Mouse (Mus musculus): Measurements from ENCODE around the gene Tmed1.
A peak's percentile ranks its signal among the peaks of the same experiment; 100 is the strongest.
"Not testable (repeated sequence)": the region's sequence is repeated elsewhere in the genome, so short reads cannot be mapped to it uniquely, and the experiment has no call there.

The Tmed1 gene

DNA sequence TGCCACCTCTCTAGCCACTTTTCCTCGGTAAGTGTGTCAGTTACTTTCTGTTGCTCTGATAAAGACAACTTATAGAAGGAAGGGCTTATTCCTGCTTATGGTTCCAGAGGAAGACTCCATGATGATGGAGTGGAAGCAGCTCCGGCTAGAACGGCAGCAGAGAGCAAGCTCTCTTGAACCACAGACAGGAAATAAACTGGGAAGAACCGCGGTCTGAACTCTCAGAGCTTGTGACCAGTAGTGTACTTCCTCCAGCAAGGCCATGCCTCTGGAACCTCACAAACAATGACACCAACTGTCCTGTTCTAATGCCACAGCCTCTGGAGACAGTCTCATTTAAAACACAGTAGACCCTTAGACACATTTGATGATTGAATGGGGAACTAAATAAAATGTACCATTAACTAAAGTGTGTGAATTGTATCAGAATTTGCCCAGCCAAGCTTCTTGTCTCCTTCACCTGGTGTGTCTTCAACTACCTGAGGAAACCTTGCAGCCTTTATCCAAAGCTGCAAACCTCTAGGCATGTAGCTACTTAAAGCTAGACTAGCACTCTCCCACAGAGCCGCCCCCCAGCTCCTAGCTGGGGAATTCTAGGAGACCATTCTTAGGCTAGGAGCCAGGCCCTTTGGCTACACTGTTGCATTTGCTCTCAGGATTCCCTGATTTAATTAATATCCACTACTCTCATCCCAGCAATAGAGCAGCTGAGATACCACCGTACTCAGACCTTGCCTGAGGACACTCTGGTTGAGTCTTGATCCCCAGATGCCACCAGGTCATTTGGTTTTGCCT lies 15.3 kb upstream of the Tmed1 start:
- no peak for DNase-seq

DNA sequence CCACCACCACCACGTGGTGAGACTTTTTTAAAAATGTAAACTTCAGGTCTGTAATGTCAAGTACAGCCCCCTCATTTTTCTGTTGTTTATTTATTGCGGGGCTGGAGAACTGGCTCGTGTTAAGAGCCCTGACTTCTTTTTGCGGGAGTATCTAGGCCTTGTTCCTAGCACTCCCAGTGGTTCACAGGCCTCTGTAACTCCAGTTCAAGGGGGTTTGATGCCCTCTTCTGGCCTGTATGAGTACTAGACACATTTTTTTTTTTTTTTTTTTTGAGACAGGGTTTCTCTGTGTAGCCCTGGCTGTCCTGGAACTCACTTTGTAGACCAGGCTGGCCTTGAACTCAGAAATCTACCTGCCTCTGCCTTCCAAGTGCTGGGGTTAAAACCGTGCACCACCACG lies 8.6 kb upstream of the Tmed1 start:
- DNase-seq = not testable (repeated sequence)

DNA sequence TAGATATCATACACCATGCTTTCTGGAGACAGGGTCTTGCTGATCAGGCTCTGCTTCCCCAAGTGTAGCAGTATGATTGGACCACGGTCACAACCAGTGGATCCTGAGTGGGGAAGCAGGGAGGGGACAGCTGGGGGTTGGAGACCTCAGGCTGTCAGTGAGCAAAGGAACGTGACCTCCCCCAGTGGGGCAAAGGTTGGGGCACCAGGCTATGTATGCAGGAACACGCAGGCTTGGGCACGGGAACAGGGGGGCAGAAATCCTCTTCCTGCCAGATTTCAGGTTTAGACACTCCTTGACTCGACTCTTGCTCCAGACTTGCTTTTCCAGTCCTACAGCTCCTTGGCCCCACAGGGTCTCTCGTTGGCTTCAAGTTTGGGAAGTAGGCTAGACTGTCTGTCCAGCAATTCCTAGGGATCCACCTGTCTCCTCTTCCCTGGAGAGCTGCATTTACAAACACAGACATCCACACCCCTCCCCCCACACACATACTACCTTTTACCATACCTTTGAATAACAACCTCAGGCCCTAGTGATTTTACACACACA lies 8.0 kb upstream of the Tmed1 start:
- DNase-seq = no peak

DNA sequence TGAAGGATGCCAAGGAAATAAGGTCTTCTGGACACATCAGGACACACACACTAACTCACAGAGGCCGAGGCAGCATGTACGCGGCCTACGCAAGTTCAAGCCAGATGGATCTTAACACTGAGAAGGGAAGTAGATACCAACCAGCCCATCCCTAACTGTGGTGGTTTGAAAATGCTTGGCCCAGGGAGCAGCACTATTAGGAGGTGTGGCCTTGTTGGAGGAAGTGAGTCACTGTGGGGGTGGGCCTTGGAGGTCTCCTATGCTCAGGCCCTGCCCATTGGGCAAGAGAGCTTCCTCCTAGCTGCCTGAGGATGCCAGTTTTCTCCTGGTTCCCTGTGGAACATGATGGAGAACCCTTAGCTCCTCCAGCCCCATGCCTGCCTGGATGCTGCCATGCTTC lies 3.4 kb upstream of the Tmed1 start:
- DNase-seq = no peak

DNA sequence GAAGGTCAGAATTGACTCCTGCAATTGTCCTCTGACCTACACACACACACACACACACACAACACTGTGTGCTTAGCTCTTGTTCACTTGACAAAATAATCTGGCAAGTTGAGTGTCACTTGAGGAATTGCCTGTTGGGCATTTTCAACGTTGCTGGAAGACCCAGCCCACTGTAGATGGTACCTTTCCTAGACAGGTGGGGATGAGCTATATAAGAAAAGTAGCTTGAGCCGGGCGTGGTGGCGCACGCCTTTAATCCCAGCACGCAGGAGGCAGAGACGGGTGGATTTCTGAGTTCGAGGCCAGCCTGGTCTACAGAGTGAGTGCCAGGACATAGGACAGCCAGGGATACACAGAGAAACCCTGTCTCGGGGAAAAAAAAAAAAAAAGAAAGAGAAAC lies 1.0 kb upstream of the Tmed1 start:
- no peak for DNase-seq

DNA sequence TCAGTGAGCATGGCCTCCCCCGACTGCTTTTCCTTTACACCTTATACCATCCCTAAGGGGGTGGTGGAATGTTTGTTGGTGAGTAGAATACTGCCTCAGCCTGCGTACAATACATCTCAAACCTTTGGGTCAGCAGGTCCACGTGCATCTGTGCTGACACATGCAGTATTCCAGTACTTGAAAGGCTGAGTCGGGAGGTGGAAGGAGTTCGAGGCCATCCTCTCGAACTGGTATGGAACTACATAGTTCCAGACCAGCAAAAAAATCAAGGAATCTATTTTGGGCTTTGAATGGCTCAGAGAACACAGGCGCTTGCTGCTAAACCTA lies 600 bp upstream of the Tmed1 start:
- DNase-seq = no peak

DNA sequence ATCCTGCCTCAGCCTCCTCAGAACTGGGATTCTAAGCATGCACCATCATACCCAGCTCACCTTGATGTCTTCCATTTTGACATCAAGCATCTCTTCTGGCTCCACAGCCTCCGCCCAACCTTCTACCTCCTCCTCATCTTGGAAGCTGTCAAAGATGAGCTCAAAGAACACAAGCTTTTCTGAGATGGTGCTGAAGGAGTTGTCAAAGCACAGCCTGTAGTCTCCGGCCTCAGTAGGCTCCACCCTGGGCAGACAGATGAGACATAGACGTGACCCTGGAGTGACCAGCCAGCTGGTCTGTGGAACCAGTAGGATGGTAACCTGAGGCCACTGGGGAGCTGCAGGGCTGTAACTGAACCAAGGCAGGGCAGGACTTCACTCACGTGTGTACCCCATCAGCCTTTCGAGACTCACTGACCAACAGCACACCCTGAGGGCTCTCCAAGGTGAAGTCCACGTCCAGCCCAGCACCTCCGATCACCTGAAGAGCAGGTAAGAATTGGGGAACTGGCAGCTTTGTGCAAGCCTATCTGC lies 1.1 kb downstream of the Tmed1 start:
- DNase-seq = no peak

DNA sequence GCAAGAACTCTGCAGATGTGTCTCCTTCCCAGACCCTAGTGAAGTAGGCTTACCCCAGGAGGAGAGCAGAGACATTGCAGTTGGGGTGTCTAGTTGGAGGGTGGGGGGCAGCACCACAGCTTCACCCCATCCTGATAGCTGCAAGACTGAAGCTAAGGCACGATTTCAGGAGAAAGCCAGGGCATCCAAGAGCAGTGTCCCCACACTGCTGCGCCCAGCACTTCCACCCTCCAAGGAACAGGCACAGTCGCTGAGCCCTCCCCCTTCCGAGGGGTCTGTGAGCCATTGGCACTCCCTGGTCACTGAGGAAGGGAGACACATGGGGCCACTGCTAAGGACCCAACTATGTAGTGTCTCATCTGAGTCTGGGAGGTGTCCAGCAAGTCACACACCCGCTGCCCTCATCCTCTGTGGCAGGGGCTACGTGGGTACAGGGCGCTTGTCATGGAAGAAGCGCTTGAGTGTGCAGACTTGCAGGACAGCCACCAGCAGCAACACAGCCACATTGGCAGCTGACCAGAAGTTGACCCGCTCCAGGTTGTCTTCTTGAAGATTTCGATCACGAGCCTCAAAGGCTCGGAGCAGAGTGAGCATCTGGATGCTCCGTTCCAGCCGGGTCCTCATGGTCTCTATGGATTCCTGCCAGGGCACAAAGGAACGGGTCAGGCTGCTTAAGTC lies 2.2 kb downstream of the Tmed1 start:
- DNase-seq = no peak

DNA sequence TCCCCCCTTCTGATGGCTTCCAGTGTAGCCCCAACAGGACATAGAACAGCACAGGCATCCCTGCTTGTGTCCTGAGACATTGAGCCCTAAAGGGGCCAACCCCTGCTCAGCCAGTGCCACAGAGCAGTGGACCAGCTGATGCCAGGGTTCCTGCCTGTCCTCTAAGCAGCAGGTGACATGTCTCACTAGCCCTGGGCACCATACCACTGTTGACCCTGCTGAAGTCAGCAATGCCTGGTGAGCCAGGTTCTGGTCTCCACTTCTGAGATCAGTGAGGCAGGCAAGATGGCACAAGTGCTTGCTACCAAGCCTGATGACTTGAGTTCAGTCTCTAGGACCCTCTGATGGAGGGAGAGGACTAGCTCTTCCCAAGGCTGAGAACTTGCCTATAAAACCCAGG lies 4.3 kb downstream of the Tmed1 start:
- no peak for DNase-seq

DNA sequence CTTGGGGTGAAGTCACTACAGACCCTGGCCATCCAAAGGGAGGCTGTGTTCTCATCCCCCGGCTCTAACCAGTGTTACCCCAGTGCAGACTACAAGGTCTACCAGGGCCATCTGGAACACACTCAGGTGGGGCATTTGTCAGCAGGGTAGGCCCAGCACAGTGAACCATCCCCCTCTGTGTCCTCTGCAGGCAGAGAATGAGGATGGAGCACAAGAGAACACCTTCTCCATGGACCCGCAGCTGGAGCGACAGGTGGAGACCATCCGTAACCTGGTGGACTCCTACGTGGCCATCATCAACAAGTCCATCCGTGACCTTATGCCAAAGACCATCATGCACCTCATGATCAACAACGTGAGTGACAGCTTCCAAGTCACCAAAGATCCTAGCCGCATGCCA lies 6.7 kb downstream of the Tmed1 start:
- no peak for DNase-seq

DNA sequence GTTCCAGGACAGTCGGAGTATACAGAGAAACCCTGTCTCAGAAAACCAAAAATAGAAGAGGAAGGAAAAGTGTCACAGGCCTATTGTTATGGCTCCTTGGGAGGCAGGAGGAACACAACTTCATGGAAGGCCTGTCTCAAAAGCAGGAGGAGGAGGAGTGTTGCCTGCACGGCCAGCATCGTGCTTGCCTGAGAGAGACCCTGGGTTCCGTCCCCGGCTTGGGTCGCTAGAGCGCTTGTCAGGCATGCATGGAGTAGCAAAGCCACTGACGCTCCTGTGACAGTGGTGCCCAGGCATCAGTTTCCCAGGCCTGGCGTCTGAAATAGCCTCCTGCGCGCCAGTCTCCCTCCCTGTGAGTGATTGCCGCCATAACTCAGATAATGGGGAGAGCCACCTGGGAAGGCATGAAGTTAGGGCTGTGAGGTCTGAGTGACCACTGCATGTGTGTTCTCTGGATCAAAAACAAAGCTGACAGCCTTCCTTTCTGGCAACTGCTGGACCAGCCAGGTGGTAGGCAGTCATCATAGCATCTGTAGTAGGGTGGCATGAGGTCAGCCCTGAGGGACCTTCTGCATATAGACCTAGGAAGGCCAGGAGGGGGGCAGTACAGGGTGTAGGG lies 11.7 kb downstream of the Tmed1 start:
- DNase-seq = no peak

DNA sequence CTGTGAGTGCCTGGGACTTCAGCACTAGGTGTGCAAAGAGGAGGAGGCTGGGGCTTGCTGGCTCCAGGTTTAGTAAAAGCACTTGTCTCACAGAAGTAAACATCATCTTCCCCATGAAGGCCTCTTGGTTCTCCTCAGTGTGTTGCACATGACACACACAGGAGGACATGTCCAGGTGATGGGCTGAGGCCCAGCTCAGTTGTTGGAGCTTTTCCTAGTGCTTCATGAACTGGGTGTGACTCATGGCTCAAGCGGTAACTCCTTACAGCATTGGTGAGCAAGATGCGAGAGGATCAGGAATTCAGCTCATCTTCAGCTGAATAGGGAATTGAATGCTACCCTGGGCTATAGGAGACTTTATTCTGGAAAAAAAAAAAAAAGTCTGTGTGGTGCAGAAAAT lies 12.4 kb downstream of the Tmed1 start:
- DNase-seq = no peak

DNA sequence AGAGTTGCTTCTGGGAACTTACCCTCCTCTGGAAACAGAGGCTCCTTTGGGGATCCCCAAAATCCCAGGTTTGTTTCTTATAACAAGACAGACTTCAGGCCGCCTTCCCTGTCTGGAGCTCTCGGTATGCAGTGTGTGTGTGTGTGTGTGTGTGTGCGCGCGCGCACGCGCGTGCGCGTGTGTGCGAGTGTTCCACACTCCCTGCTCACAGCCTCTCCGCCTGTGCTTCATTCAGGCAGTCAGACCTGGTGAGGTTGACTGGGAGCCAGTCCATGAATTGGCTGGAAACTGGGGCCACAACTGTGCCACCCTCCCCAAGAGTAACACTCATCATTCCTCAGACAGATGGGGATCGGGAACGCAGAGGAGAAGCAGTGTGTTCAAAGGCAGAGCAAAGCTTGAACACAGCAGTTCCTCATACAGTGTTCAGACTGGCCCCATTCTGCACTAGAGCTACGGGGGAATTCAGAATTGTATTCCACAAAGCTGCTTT lies 13.0 kb downstream of the Tmed1 start:
- DNase-seq = no peak

DNA sequence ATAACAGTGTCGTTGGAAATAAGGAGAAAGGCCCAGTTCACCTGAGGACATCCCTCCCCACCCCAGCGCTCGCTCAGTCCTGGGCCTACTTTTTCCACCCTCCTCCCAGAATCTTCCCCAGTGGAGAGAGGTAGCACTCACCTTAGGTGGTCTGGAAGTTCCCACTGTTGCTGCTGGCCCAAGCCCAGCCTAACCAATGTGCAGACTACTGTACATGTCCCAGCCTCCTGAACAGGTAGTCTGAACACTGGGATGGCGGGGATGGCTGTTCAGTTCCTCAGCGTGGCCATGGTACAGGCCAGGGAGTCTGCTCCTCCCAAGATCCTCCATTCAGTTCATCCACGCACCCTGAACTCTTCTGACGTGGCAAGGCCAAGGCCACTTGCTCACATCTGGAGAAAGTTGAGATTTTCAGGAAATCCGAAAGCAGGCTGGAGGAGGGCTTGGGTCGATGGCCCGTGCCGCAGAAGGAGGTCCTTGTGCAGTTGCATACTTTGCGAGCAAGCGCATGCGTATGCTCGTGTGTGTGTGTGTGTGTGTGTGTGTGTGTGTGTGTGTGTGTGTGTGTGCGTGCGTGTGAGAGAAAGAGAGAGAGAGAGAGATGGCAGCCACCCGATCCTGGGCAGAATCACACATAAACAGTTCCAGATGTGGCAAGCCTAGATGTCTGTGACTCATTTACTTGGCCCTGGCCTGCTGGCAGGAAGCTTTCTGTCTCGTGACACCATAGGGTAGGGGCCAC lies 13.6 kb downstream of the Tmed1 start:
- DNase-seq = no peak

DNA sequence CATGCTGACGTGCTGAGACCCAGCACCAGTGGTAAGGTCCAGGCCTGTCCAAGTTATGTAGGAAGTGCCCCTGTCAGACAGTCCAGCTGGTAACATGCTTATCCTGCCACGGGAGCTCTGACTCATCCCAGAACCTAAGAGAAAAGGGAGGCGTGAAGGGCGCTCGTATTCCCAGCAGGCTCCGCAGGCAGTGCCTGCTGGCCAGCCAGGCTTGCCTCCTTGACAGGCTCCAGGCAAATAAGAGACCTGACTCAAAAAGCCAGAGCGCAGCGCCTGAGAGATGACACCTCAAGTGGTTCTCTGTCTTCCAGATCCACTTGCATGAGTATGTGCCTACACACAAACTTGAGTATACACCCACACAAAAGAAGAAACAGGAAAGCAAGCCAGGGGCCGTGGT lies 15.3 kb downstream of the Tmed1 start:
- no peak for DNase-seq

DNA sequence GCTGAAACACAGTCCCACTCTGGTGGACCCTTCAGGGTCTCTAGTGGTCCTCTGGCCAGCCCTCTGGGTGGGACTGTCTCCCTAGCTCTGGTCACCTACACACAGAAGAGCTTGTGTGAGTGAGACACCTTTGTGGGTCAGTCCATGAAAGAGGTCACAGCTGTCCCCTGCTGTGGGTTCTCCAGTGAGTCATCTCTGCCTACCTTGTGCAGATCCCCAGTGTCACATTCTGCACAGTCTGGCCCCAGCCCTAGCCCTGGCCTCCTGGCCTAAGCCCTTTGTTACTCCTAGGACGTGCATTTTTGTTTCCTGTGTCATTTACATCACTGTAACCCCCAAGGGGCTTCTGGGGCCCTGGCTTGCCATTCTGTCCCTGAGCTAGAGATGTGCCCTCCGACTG lies 16.1 kb downstream of the Tmed1 start:
- no peak for DNase-seq

DNA sequence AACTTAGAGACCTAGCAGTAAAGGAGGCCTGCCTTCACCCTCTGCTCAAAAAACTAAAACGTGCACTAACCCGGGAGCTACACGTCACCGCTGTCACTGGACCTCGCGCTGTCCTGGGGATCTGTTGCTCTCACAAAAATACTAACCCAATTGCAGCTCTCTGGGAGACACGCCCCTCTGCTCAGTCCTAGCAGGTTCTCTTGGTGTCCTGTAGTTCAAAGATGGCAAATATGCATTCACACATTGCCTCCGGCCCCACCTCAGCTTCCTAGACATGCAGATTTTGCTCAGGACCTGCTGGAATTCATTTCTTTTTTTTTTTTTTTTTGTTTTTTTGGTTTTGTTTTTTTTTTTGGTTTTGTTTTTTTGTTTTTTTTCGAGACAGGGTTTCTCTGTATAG lies 19.4 kb downstream of the Tmed1 start:
- no peak for DNase-seq

DNA sequence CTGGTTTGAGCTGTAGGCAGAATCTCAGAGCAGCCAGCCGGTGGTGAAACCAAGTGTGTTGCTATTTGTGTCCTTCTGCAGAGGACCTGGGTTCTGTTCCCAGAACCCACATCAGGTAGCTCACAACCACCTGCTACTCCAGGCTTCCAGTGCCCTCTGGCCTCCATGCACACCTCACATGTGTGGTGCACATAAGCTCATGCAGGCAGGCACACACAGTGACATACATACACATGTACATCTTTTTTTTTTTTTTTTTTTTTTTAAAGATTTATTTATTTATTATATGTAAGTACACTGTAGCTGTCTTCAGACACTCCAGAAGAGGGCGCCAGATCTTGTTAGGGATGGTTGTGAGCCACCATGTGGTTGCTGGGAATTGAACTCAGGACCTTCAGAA lies 21.8 kb downstream of the Tmed1 start:
- not testable (repeated sequence) for DNase-seq

DNA sequence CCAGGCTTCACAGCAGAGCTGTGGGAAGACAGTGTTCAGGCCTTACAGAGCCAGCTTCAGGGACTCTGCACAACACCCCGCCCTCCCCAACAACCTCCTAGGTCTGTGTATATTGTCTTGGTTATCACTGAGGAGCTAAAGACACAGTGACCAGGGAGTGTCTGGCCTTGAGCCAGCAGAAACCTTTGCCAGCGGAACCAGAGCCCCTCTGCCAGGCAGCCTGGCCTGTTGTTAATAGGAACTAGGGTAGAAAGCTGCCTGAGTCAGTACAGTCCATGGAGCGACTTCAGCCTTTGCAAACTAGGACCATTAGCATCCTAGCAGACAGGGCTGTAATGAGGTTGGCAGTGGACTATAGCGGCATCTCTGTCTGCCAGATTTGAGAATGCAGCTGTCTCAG lies 26.0 kb downstream of the Tmed1 start:
- DNase-seq = no peak

DNA sequence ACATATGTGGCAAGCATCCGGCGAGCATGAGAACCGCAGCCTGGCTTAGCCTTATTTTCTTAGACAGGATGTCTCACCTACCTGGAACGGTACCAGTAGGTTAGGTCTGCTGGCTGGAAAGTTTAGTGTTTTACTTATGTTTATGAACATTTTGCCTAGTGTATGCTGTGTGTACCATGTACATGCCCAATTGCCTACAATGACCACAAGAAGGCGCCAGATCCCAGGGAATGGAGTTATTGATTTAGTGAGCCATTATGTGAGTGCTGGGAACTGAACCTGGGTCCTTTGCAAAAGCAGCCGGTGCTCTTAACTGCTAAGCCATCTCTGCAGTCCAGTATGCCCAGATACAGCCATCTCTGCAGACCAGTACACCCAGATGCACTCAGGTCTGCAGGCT lies 32.3 kb downstream of the Tmed1 start:
- no peak for DNase-seq

DNA sequence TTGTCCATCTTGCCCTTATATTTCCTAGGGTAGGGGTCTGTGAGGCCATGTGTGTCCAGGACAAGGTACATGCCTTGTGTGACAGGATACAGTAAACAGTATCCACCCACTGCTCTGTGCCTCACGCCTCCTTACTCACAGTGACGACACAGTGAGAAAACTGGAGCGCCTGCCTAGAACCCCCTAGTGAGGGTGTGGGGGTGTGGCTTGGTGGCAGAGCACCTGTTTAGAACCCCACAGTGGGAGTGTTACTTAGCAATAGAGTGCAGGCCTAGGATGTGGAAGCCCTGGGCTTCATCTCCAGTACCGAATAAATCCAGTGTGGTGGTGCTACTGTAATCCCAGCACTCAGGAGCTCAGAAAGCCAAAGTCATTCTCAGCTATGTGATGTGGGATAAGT lies 37.1 kb downstream of the Tmed1 start:
- DNase-seq = no peak

DNA sequence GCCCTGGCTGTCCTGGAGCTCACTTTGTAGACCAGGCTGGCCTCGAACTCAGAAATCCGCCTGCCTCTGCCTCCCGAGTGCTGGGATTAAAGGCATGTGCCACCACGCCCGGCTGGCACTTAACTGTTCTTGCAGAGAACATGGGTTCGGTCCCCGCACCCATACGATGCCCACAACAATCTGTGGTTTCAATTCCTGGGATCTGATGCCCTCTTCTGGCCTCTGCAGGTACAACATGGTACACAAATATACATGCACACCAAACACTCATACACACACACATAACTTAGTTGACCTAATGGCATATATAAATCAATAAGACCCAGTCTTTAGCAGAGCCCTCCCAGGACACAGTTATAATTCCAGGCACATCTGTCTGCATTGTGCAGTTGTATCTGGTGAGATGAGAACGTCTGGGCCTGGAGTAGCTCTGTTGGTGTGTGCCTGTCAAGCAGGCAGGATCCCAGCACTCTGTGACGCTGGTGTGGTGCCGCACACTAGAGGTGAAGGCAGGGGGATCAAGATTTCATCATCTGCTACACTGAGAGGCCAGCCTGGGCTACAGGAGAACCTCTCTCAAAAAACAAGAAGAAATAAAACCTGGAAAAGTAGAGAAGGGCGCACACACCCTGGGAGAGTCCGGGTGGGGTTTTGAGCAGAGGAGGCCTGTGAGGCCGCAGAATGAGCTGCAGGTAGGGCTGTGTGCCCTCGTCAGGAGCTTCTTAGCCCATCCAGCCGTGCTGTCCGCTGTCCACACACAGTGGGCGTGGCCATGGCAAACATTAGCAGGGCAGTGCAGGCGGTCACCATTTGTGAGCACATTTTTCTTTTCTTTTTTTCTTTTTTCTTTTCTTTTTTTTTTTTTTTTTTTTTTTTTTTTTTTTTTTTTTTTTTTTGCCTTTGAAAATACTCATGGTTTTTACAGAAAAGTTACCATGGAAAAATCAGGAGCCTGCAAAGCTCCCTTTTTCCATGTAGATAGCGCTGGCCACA lies 40.7 kb downstream of the Tmed1 start:
- DNase-seq = peak; percentile 48

Data from liver (tissue).